Mouse (Mus musculus): ENCODE results near the gene Ginm1.

- TF ChIP-seq POLR2A (IDR thresholded peaks at IDR 0.05; ENCODE audit: borderline replicate concordance, extremely low read depth, insufficient read depth, insufficient read length, poor library complexity, severe bottlenecking), result no peak
- TF ChIP-seq CTCF (IDR thresholded peaks at IDR 0.05; ENCODE audit: borderline replicate concordance, extremely low read depth, insufficient read depth, insufficient read length), result no peak
These were observed 47.7 kb upstream of the Ginm1 start for GRCm38 (mm10) chr10:7840353-7840733.
